Mouse (Mus musculus) embryonic facial prominence, embryonic 13.5 days (tissue): ENCODE data around the gene BC051665. TPM values are rescaled to one million over a fixed set of nuclear protein-coding genes. Genes with fewer than 3 reads are reported as not detected.

Source experiments
- ATAC-seq: fragments of 200-750 bp; cut with Nextera tagmentation; 2 replicates; pipeline ENCODE4 v1.8.0; 2017; ENCODE audit warnings: low read depth; ENCODE audit not compliant: insufficient number of reproducible peaks, insufficient read depth, low FRiP score, low TSS enrichment
- H3K27ac ChIP-seq: fragments of 300-500 bp; sonication (generic); 2 replicates; pipeline ENCODE4 v1.5.1; 2015; ENCODE audit warnings: moderate library complexity, mild to moderate bottlenecking, inconsistent platforms
- H3K27me3 ChIP-seq: fragments of 300-500 bp; sonication (generic); 2 replicates; pipeline ENCODE4 v1.6.1; 2015; ENCODE audit warnings: mild to moderate bottlenecking, inconsistent platforms
- H3K36me3 ChIP-seq: fragments of 300-500 bp; sonication (generic); 2 replicates; pipeline ENCODE4 v1.6.1; 2015; ENCODE audit warnings: mild to moderate bottlenecking, inconsistent platforms
- H3K4me1 ChIP-seq: fragments of 300-500 bp; sonication (generic); 2 replicates; pipeline ENCODE4 v1.6.1; 2015; ENCODE audit warnings: inconsistent platforms
- H3K4me2 ChIP-seq: fragments of 300-500 bp; sonication (generic); 2 replicates; pipeline ENCODE4 v1.6.1; 2015; ENCODE audit warnings: moderate library complexity, mild to moderate bottlenecking, inconsistent platforms
- H3K4me3 ChIP-seq: fragments of 300-500 bp; sonication (generic); 2 replicates; pipeline ENCODE4 v1.5.1; 2015; ENCODE audit warnings: mild to moderate bottlenecking, inconsistent platforms
- H3K9ac ChIP-seq: fragments of 300-500 bp; sonication (generic); 2 replicates; pipeline ENCODE4 v1.6.1; 2015; ENCODE audit warnings: mild to moderate bottlenecking, inconsistent platforms
- H3K9me3 ChIP-seq: fragments of 300-500 bp; sonication (generic); 2 replicates; pipeline ENCODE4 v1.6.1; 2016; ENCODE audit warnings: inconsistent platforms
- WGBS: fragments of 180-500 bp; shearing (Covaris S2); methylation state at CpG from one replicate; pipeline ENCODE4 v1.1.7; 2015; ENCODE audit warnings: mixed read lengths; 5-methylcytosine and 5-hydroxymethylcytosine counted together
- polyA plus RNA-seq: library from polyadenylated mRNA; unstranded; fragments of >200 nt; fragmentation: Nextera tagmentation; extraction: Ambion mirVana; gene quantifications from 2 replicates; pipeline ENCODE4 v1.2.1, GENCODE M21; 2015

Gene BC051665
- polyA plus RNA-seq, 1 experiment from 2014 or later = not detected

DNA sequence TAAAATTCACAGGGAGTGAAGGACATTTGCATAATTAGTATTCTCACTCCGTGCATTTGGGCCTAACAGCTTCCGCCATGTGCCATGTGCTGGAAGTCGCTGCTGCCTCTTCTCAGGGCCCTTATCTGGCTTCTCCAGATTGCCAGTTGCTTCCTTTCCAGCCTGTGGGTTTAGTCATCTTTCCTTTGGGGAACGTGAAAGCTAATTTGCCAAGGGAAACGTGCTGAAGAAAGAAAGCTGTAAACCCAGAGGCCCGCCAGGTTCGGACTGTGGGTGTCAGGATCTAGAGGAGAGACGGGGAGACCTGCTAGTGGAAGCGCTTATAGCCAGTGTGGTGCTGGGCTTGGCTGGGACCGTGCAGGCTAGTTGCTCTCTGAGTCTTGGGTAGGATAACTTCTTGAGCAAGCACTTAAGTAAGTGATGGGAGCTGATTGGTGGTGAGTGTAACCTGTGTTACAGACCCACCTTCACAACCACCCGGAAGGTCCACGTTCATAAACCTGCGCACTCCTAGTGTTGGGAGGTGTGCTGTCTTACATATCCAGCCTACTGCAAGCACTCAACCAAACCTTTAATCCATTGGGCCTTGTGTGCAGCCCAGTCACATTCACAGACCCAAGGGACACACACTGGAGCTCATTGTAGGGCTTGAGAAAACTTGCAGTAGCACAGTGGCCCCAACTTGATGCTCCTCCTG is 42.6 kb downstream of the BC051665 start:
- Histone ChIP-seq H3K36me3 (peaks cover 39% of the 10 kb centered on the region), H3K27me3 (no peaks in the 10 kb centered on the region), H3K4me2 (no peak overlapping the region), H3K4me3 (no peak overlapping the region), H3K9me3 (no peaks in the 10 kb centered on the region), H3K4me1 (no peaks in the 10 kb centered on the region), H3K9ac (no peak overlapping the region), H3K27ac (no peak overlapping the region)
- WGBS = 84% methylated on average over 13 of the region's 13 CpGs
- ATAC-seq = no peak

DNA sequence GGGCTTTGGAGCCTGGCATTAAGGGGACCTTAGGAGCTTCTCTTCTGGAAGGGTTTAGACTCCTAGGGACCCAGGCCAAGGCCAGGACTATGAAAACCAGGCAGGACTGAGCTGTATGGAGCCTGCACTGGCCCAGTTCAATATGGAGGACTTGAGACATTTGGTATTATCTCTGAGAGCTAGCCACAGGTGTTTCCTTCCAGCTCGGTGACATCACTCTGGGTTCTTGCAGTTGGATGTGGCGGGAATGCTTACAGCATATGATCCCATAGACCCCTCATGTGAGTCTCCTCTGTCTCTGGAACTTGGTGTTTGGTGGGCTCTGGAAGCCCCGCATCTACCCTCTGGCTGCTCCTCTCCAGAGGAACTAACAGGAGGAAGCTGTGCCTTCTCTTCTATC is 43.6 kb downstream of the BC051665 start:
- H3K9me3 ChIP-seq = no peaks in the 10 kb centered on the region
- H3K4me3 ChIP-seq = no peak overlapping the region
- peaks cover 8% of the 10 kb centered on the region for H3K4me1 ChIP-seq
- no peaks in the 10 kb centered on the region for H3K27me3 ChIP-seq
- 85% methylated on average over 3 of the region's 3 CpGs for WGBS
- H3K27ac ChIP-seq = no peak overlapping the region
- H3K36me3 ChIP-seq = peaks cover 30% of the 10 kb centered on the region
- no peak overlapping the region for H3K9ac ChIP-seq
- H3K4me2 ChIP-seq = no peak overlapping the region
- ATAC-seq = no peak

DNA sequence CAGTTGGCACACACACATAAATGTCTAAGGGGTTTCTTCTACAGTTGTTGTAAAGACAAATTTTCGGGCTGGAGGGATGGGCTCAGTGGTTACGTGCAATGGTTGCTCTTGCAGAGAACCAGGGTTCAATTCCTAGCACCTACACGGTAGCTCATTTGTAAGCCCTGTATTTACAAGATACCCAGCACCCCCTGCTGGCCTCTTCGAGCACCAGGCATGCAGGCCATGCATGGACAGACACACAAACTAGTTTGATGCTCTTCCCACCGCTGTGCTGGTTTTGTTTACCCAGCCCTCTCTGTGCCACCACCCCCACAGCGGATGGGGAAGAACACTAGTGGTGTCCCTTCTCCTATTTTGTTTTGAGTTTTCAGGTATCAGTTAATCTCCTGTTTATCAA is 45.9 kb downstream of the BC051665 start:
- Histone ChIP-seq H3K9ac (no peak overlapping the region), H3K36me3 (peaks cover 34% of the 10 kb centered on the region), H3K27me3 (no peaks in the 10 kb centered on the region), H3K27ac (no peak overlapping the region), H3K4me2 (no peak overlapping the region), H3K4me3 (no peak overlapping the region), H3K4me1 (peaks cover 22% of the 10 kb centered on the region), H3K9me3 (no peaks in the 10 kb centered on the region)
- no peak for ATAC-seq
- WGBS = 90% methylated on average over 6 of the region's 6 CpGs

DNA sequence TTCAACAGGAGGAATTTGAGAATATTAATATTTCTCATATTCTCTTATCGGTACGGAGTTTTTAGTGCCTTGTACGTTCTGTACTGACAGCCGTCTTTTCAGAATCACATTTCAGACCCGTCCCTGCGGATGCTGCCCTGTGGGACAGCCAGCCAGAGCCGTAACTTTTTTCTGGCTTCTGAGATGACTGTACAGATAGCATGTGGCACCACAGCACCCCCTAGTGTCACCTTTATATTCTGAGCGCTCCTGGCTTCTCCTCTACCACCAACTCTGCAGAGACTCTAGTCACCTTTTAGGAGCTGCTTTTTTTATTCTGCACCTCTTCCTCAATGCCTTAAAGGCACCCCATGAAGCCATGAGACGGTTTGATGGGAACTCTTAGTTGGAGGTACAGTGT is 47.7 kb downstream of the BC051665 start:
- H3K4me1 ChIP-seq = peaks cover 22% of the 10 kb centered on the region
- H3K9ac ChIP-seq = 0 out of 2 replicates have a peak overlapping the region, but pooled peaks have one; percentile 49
- H3K9me3 ChIP-seq = no peaks in the 10 kb centered on the region
- WGBS = 4% methylated on average over 9 of the region's 9 CpGs
- no peak for ATAC-seq
- H3K27ac ChIP-seq = peak overlapping the region; percentile 34
- H3K4me2 ChIP-seq = peak overlapping the region; percentile 52
- H3K36me3 ChIP-seq = peaks cover 36% of the 10 kb centered on the region
- H3K4me3 ChIP-seq = peak overlapping the region; percentile 25
- no peaks in the 10 kb centered on the region for H3K27me3 ChIP-seq

DNA sequence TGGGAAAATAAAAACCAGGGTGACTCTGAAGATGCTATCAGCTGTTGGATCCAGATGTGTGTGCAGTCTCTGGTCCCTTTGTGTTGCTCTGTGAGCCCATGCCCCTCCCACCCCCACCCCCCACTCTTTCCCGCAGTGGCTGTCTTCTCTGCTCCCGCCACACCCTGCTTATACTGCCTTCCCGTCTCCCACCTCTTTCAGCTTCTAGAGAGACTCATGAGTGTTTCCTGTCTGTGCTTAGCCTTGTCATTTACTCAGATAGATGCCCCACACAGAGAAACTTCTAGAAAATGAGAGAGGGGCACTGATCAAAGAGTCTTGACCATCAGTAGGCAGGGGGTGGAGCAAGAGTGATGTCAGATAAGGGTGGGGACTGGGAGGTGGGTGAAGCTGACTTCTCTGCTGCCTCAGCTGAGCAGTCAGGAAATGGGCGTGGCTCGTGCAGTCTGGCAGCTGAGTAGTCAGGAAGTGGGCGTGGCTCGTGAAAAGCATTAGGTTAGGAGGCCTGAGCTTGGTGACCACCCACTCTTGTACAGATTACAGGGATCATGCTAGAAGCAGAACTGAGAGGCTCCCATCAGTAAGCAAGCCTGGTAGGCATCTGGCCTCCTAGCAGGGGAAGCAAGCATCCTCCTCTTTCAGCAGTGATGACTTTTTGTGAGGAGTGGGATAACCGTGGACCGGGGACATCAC is 48.4 kb downstream of the BC051665 start:
- Histone ChIP-seq H3K27me3 (no peaks in the 10 kb centered on the region), H3K4me2 (peak overlapping the region; percentile 52), H3K9ac (0 out of 2 replicates have a peak overlapping the region, but pooled peaks have one; percentile 49), H3K4me1 (peaks cover 22% of the 10 kb centered on the region), H3K4me3 (peak overlapping the region; percentile 25), H3K9me3 (no peaks in the 10 kb centered on the region), H3K27ac (peak overlapping the region; percentile 34), H3K36me3 (peaks cover 40% of the 10 kb centered on the region)
- WGBS = 8% methylated on average over 9 of the region's 9 CpGs
- peak; percentile 76 for ATAC-seq

DNA sequence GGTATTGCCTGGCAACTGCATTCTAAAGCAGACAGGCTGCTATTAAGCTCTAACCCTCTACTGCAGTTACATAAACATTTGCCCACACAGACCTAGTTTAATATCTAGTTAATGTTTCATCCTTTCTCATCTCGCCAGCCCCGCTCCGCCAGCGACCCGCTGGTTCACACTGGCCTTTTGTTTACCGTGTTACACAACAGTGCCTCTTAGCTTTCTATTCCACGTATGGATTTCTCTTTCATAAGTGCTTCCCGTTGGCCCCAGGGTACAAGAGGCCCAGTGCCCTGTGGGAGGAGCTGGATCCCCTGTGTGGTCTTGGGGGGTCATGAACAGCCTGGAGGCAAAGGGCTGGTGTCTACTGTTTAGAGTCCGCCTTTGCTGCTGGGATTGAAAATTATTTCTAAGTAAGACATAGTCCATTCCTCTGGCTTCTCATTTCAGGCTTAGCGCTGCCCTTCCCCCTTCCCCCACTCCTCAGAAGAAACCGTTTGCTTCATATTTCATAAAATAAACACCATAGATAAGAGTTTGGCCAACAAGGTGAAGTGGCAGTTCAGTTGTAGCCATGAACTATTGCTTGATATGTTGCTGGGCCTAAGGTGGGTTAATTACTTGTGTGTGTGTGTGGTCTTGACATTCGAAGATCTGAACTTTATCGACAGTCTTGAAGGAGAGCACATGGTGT is 49.6 kb downstream of the BC051665 start:
- Histone ChIP-seq H3K4me2 (no peak overlapping the region), H3K4me3 (no peak overlapping the region), H3K9ac (no peak overlapping the region), H3K27ac (peak overlapping the region; percentile 51; the same call in 1 of the 2 replicates), H3K36me3 (peaks cover 41% of the 10 kb centered on the region), H3K9me3 (no peaks in the 10 kb centered on the region), H3K27me3 (no peaks in the 10 kb centered on the region), H3K4me1 (peaks cover 22% of the 10 kb centered on the region)
- 65% methylated on average over 13 of the region's 13 CpGs for WGBS
- no peak for ATAC-seq

DNA sequence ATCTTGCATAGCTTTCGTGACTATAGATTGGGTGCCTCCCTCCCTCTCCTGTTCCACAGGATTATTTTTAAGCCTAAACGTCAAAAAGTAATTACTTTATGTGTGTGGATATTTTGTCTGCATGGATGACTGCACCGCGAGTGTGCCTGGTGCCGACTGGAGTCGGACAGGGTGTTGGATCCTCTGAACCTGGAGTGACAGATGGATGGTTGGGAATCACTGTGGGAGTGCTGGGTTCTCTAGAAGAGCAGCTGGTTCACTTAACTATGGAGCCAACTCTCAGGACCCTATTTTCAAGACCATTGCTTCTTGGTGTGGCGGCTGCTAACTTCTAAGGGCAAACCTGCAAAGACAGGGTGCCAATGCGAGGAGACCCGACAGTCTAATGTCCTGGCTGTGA is 50.9 kb downstream of the BC051665 start:
- H3K27me3 ChIP-seq = no peaks in the 10 kb centered on the region
- H3K27ac ChIP-seq = no peak overlapping the region
- peaks cover 22% of the 10 kb centered on the region for H3K4me1 ChIP-seq
- no peak for ATAC-seq
- H3K9ac ChIP-seq = no peak overlapping the region
- 90% methylated on average over 9 of the region's 9 CpGs for WGBS
- H3K4me3 ChIP-seq = no peak overlapping the region
- no peak overlapping the region for H3K4me2 ChIP-seq
- no peaks in the 10 kb centered on the region for H3K9me3 ChIP-seq
- H3K36me3 ChIP-seq = peaks cover 46% of the 10 kb centered on the region

Other genes starting within 250 kb of the BC051665 start
- gene Dapk1, start 184.4 kb downstream of the BC051665 start, polyA plus RNA-seq = 19.2 and 22.6 TPM in 2 replicates
- not detected in 2 replicates for gene Ctsll3, start 16.5 kb upstream of the BC051665 start, polyA plus RNA-seq
- 0.39 and 0.42 TPM in 2 replicates for gene 4930486L24Rik, start 78.1 kb upstream of the BC051665 start, polyA plus RNA-seq
- gene Gm49392, start 110.5 kb upstream of the BC051665 start, polyA plus RNA-seq = not detected in 2 replicates
- 1.5 and 5.0 TPM in 2 replicates for gene Ctla2b, start 111.1 kb upstream of the BC051665 start, polyA plus RNA-seq
- gene Tpbpb, start 118.5 kb upstream of the BC051665 start, polyA plus RNA-seq = not detected in 2 replicates
- gene Gm49393, start 149.2 kb upstream of the BC051665 start, polyA plus RNA-seq = not detected in 2 replicates
- 1.3 and 2.8 TPM in 2 replicates for gene Gm49391, start 150.2 kb upstream of the BC051665 start, polyA plus RNA-seq
- gene Ctla2a, start 150.3 kb upstream of the BC051665 start, polyA plus RNA-seq = 19.2 and 23.0 TPM in 2 replicates
- gene Tpbpa, start 155.6 kb upstream of the BC051665 start, polyA plus RNA-seq = not detected in 2 replicates
- not detected in 2 replicates for gene Ctsj, start 219.6 kb upstream of the BC051665 start, polyA plus RNA-seq